Mouse (Mus musculus) monocyte, adult 2 months (primary cell): ENCODE data around the gene Slc2a6.

Experiments used
- DNase-seq, 2 experiments: peaks; one replicate each; pipeline ENCODE4 v3.0.0; 2022; ENCODE audit warnings: low spot score in 2 of 2, low read depth in 1 of 2

Slc2a6 gene

DNA sequence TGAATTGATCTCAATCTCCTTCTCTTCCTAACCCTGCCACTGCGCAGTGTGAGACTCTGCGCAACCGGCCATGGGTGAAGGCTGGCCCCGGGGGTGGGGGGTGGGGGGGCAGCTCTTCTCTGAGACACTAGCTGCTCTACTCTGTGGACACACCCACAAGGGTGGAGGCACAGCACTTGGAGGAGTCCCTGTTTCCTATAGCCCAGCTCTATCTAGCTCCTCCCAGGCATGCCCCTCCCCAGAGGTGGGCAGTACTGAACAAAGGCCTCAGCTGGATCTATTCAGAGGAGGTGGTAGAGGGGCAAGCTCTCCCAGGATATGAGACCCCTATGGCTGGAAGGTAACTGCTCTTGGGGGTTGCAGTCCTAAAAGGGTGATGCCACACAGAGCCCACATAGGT is 9.2 kb upstream of the Slc2a6 start:
- no peak for DNase-seq

- no peak for DNase-seq
These were observed 8.2 kb upstream of the Slc2a6 start for GRCm38 (mm10) chr2:27036003-27036402.

- DNase-seq: no peak
These were observed 4.6 kb upstream of the Slc2a6 start for GRCm38 (mm10) chr2:27032361-27032760.

DNA sequence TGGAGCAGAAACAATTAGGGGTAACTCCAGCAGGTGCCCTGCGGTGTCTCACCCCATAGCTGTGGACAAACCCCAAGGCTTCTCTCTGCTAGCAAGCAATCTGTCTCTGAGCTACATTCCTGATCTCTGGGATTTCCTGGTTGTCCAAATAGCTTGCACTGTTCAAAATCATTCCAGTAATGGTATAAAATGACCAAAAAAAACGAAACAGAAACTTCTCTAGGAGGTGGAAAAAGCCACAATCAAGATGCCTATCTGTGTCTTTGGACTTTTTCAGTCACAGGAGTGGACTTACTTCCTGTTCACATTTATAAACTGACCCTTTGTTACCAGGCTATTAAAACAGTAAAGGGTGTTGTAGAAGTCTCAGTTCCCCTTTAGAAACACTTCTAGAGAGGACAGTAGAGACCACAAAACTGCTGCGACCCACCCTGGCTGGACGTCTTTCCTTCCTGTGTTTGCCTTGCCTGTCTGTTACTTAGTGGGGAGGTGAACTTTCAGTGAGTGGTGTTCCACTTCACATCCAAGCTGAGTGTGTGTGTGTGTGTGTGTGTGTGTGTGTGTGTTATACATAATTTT is 728 bp upstream of the Slc2a6 start:
- peak; percentile 45 to 46 for DNase-seq

DNA sequence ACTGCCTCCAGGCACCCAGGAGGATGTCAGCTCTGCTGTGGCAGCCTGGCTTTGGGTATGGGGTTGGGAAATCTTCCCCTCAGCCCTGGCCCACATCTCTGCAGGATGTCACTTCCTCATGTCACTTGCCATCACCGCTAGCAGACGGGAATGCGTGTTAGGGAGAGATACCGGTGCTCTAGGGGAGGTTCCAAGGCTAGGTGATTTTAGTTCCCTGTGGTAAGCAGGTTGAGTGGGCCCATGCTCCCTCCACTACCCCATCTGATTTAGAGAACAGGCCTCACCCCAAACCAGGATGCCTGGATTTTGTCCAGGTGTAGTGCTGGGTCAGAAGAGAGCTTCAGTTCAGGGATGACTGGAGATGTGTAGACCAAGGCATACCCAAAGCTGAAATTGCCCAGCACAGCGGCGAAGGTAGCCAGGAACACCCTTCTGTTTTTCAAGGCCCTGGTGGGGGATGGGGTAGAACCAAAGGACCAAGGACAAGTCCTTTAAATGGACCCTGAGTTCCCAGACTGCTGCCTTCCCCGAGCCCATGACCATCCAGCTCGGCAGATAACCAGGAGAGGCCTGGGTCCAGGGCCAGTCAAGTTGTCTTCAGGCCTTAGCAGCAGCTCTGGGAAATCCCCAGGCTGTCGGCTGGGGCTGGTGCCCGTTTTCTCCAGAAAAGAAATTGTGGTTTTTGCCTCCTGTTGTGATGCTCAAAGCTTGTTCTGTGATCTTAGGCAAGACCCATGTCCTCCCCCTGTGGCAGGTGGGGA is 761 bp downstream of the Slc2a6 start:
- DNase-seq: peak in 1 of 2 experiments; percentile 53

DNA sequence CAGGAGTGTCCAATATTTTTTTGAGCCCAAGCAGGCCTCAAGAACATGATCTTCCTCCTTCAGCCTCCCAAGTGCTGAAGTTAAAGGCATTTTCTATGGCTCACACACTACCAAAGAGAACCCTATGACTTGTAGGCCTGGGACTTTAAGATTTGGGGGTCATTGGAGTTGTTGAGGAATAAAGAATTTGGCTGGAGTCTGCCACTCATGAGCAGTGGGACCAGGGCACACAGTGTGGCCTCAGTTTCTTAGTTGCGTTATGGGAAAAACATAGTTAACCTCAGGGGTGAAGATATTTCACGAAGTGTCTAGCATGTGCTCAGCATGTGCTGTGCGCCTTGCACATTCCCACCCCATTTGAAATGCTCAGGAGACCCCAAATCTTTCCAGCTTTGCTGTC is 1.5 kb downstream of the Slc2a6 start:
- DNase-seq: no peak

- peak; percentile 58 to 59 for DNase-seq
These were observed 2.3 kb downstream of the Slc2a6 start for GRCm38 (mm10) chr2:27025545-27025944.

DNA sequence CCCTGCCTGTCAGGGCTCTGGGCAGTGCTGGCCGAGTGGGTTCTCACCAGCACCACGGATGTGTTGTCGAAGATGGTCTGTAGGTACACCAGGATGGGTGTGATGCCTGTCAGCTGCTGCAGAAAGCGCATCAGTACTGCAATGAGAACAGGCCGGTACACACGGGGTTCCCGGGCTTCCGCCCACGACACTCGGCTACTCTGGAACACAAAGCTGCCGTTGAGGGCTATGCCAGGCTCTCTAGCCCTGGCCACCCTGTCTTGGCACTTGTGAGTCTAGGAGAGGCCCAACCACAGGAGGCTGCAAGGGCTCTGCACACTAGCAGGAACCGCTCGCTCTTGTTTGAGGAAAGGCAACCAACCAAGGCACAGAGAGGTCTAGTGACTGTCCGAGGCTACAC is 3.7 kb downstream of the Slc2a6 start:
- no peak for DNase-seq

DNA sequence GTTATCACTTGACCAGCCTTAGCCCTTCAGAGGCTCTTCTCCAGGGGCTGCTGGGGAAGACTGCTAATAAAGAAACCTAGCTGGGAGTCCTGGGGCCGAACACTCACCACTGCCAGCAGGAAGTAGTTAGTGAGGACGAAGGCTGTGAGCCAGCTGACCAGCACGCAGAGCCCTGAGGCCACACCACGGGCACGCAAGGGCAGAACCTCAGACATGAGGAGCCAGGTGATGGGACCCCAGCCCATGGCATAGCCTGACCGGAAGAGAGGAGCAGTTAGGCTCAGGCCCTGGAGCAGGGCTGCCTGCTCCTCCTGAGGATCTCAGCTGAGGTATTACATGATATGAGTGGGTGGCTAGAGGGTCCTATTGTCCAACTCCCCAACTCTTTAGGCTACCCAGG is 5.2 kb downstream of the Slc2a6 start:
- no peak for DNase-seq

GRCm38 (mm10) chr2:27021103-27021502 is 6.7 kb downstream of the Slc2a6 start:
- no peak for DNase-seq

DNA sequence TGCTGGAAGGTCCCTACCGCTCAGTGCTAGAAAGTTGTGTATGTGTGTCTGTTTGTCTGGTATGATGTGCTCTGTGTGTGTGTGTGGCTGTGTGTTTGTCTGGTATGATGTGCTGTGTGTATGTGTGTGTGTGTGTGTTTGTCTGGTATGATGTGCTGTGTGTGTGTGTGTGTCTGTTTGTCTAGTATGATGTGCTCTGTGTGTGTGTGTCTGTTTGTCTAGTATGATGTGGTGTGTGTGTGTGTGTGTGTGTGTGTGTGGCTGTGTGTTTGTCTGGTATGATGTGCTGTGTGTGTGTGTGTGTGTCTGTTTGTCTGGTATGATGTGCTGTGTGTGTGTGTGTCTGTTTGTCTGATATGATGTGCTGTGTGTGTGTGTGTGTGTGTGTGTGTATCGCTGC is 8.3 kb downstream of the Slc2a6 start:
- DNase-seq: no peak

GRCm38 (mm10) chr2:27017802-27018201 is 10.0 kb downstream of the Slc2a6 start:
- DNase-seq: peak in 1 of 2 experiments; percentile 62

DNA sequence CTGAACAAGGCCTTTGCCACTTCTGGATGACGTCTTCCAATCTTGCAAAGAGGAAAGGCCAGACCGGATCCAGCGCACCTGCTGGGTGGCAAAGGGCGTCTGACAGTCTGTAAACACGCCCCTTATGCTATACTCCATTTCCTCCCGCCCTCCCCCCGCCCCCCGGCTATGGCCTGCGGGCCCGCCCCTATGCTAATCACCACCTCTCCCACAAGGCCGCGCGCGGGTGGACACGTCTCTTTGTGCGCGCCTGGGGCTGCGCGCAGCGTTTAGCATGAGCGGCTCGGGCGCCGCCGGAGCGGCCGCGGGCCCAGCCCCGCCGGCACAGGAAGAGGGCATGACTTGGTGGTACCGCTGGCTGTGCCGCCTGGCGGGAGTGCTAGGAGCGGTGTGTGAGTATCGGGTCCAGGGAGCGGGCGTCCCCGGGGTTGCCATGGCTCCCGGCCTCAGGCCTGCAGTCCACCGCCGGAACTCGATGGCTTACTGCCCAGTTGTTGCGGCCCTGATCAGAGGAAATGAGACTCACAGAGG is 18.0 kb downstream of the Slc2a6 start, which contains the start of gene Cacfd1:
Gene Cacfd1, plus strand, starts transcription at position 213 of the 531 bp plus-strand sequence.
- DNase-seq: peak; percentile 57 to 76

DNA sequence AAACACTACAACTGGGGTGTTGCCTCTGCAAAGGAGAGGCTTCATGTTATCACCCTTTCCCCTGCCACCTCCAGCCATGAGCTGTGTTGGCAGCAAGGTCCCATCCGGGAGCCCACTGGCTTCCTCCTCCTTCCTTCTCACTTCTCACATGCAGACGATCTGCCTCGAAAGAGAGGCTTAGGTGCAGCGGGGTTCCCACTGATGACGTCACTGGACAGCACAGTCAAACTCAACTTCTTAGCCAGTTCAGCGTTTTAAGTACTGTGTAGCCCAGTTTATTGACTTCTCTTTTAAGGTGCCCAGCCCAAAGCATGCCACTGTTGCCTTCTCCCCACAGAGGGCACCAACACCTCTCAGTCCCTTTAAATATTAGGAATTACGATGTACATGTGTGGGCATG is 20.1 kb downstream of the Slc2a6 start:
- no peak for DNase-seq

- DNase-seq: no peak
These were observed 21.5 kb downstream of the Slc2a6 start for GRCm38 (mm10) chr2:27006255-27006654.

- DNase-seq: no peak
These were observed 29.8 kb downstream of the Slc2a6 start for GRCm38 (mm10) chr2:26997993-26998392.

GRCm38 (mm10) chr2:26997498-26997897 is 30.3 kb downstream of the Slc2a6 start:
- no peak for DNase-seq

DNA sequence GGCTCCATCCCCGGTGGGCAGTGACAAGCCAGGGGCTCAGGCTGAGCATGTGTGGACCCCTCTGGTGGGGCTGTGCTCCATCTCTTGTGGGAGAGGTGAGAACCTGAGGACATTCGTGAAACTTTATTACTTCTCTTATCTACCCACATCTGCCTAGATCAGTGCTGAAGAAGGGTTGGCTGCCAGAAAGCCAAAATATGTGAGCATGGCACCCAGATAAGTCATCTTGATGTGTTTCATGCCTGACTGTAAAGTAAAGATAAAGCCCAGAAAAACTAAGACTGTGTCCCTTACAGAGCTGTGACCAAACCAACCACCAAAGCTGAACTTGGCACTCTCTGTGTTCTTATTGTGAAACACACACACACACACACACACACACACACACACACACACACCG is 33.9 kb downstream of the Slc2a6 start:
- no peak for DNase-seq

DNA sequence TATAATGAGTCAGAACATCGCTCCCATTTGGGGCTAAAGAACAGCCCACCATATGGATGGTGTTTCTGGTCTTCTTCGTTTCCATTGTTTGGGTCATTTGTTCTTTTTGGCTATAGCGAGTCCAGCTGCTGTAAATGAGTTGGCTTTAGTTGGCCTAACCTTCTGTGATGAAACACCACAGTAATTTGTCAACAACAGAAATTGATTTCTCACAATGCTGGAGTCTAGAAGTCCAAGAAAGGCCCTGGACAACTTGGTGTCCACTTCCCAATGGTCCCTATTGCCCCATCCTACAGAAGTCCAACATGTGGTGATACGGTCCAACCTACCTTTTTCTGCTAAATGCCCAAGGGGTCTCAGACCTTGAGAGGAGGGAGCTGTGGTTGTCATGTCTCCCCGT is 43.2 kb downstream of the Slc2a6 start:
- DNase-seq: no peak

DNA sequence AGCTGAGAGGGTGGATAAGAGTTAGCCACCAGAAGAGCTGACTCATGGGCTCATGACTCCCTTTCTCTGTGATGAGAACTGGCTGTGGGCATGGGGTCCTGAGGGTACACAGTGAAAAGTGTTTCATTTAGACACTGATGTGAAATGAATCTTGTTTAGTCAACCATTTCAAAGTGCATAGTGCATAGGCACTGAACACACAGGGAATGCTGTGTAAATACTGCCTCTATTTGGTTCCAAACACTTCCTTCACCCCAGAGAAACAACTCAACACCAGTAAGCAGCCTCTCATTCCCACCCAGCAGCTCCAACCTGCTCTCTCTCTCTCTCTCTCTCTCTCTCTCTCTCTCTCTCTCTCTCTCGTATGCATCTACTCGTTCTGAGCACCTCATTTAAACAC is 43.6 kb downstream of the Slc2a6 start:
- DNase-seq: no peak

DNA sequence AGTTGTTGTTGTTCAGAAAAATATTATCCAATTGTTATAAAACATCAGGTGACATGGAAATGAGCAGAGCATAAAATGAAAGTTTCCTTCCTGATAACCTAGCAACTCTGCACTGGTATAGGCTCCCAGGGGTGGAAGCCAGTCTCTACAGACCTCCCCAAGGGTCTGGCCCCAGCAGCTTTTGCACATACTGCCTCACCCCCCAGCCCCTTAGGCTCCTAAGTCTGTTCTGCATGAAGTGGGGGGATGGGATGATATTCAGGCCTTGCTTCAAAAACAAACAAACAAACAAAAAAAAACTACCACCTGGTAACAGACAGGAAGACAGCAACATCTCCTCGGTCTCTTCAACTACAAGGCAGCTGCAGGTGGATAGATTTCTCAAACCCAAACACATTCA is 47.4 kb downstream of the Slc2a6 start:
- DNase-seq: no peak

- peak; percentile 18 to 56 for DNase-seq
These were observed 53.8 kb downstream of the Slc2a6 start for GRCm38 (mm10) chr2:26973960-26974359.

DNA sequence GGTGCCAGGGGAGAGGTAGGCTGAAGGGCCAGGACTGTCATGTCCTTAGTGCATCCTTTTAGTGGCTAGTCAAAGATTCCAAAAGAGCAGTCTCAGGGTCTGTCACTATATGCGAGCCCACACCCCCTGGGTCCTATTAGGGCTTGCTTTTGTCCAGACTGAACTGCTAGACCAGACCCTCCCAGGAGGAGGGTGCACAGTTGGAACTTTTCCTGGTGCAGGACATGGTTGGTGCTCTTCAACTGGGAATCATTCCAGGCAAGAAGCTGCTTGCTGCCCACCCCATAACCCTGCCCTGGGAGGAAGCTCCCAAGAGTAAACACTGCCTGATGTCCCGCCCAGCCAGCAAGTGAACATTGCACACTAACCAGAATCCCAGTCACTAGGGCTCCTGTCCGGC is 54.7 kb downstream of the Slc2a6 start, which contains the start of gene Adamts13:
Gene Adamts13, plus strand, starts transcription at position 301 of the 400 bp plus-strand sequence.
- DNase-seq: no peak
